Mouse (Mus musculus) spleen, adult 2 months (tissue): ENCODE measurements around the gene Olfr94.

Source experiments
- CTCF ChIP-seq: fragments of 200-500 bp; IDR thresholded peaks from 2 replicates; pipeline ENCODE4 v1.5.1; 2011; ENCODE audit warnings: mild to moderate bottlenecking, inconsistent platforms; ENCODE audit not compliant: insufficient read depth, insufficient read length, insufficient replicate concordance; ENCODE audit errors: extremely low read depth
- POLR2A ChIP-seq: fragments of 200-500 bp; IDR thresholded peaks from 2 replicates; pipeline ENCODE4 v1.6.1; 2011; ENCODE audit warnings: low read depth, low read length, inconsistent platforms

DNA sequence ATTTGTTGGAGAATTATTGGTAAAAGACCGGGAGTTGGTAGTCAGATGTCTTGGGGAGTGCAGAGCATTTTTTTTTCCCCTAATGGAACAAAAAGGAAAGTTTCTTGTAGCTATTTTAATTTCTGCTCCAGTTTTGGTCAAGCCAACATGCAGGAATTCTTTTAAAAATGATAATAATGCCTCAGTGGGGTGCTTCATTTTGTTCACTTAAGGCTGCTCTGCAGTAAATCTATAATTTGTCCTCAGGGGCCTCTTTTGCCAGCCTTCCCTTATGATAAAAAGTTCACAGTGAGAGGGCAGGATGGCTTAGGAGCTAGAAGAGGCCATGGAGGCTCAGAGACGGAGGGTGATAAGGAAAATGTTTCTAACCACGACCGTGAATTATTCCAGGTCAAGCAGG lies 19.1 kb upstream of the Olfr94 start, which contains the start of gene Olfr96:
- TF ChIP-seq CTCF (no peak), POLR2A (no peak)
